Mouse (Mus musculus) spleen, adult 2 months (tissue): Measurements from ENCODE around the gene 6430531B16Rik.

Experiments used
- CTCF ChIP-seq: fragments of 200-500 bp; IDR thresholded peaks from 2 replicates; pipeline ENCODE4 v1.5.1; 2011; ENCODE audit warnings: mild to moderate bottlenecking, inconsistent platforms; ENCODE audit not compliant: insufficient read depth, insufficient read length, insufficient replicate concordance; ENCODE audit errors: extremely low read depth
- POLR2A ChIP-seq: fragments of 200-500 bp; IDR thresholded peaks from 2 replicates; pipeline ENCODE4 v1.6.1; 2011; ENCODE audit warnings: low read depth, low read length, inconsistent platforms

DNA sequence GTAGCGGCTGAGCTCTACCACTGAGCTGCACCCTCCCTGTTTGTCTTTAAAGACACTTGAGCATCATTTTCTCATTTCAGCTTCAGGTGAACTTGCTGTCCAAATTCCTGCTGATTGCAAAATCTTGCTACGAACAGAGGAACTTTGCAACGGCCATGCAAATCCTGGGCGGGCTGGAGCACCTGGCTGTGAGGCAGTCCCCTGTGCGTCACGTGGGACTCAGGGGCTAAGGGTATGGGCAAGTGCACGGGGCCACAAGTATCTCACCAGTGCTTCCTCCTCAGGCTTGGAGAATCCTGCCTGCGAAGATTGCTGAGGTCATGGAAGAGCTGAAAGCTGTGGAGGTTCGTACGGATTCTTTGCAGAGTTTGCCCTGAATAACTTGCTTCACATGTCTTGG is 41.9 kb downstream of the 6430531B16Rik start:
- TF ChIP-seq CTCF (no peak), POLR2A (no peak)
